Mouse (Mus musculus): ENCODE measurements around the gene Ndufa5. TPM values are rescaled to one million over a fixed set of nuclear protein-coding genes. Genes with fewer than 3 reads are reported as not detected.

Ndufa5 gene
- total RNA-seq (2023): 10 to 100 TPM; 57.5 to 65.0 TPM

GRCm38 (mm10) chr6:24527155-24528063, at the start of gene Ndufa5:
Gene Ndufa5 (minus strand): TSS chr6:24528013.

GRCm38 (mm10) chr6:24528064-24528243, 141 bp upstream of the Ndufa5 start, which contains the start of gene Asb15:
Gene Asb15 (plus strand): TSS chr6:24528144.

GRCm38 (mm10) chr6:24514552-24515284, 13.1 kb downstream of the Ndufa5 start, which contains the start of gene Iqub:
Gene Iqub (minus strand): TSS chr6:24515067.

Other genes with a start within 250 kb of the Ndufa5 start
- gene Iqub, start 12.9 kb downstream of the Ndufa5 start, total RNA-seq (2023): under 1 TPM in 1 of 2 experiments, not detected in 1; 0.15 TPM
- gene Asb15, start 131 bp upstream of the Ndufa5 start, total RNA-seq (2023): not detected
- not detected for gene Lmod2, start 69.7 kb upstream of the Ndufa5 start, total RNA-seq (2023)
- gene Wasl, start 137.0 kb upstream of the Ndufa5 start, total RNA-seq (2023): 10 to 100 TPM; 48.7 to 54.2 TPM
- not detected for gene Hyal6, start 205.2 kb upstream of the Ndufa5 start, total RNA-seq (2023)
- gene Hyal4, start 220.3 kb upstream of the Ndufa5 start, total RNA-seq (2023): not detected

Data from T-cell, adult 66 days (primary cell).